Mouse (Mus musculus): ENCODE results near the gene Zfp526. TPM values are rescaled to one million over a fixed set of nuclear protein-coding genes. Genes with fewer than 3 reads are reported as not detected.

Zfp526 gene
- polyA plus RNA-seq (2015; fragmentation: Nextera tagmentation; extraction: Ambion mirVana) = 1.8 and 2.1 TPM in 2 replicates

DNA sequence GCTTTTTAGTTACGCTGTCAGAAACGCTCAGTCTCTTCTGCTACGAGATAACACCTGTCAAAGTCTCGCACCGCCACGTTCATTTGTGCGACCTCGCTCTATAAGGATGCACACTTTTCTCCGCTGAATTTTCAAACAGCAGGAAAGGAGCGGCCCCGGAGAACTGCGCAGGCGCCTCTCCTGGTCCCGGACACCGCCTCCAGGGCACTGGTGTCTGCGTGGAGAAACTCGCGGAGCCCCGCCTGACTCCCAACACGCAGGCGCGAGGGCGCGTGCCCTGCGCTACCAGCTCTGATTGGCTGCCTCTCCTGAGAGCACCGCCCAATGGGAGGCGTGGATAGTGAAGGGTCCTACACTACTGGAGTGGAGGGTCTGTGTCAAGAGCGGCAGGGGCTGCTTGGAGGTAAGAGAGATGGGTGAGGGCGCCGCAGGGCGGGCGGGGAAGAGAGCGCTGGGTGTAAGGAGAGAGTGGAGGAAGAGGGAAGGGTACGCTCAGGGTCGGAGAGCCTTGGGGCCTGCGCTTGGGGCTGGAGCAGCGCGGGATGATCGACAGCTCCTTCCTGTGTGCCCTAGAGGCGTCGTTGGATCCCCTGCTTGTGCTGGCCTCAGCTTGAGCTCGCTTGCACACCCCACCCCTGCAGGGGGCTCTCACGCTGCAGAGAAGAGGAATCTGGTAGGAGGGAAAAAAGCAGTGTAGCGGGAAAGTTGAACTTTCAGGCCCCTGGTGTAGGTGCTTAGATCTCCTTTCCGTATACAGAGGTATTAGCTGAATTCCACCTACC is at the start of gene Zfp526:
Zfp526 (plus strand) TSS at position 324 of the 782 bp plus-strand sequence.
- peak; percentile 79 for ATAC-seq (ENCODE audit: insufficient read depth)
- Histone ChIP-seq H3K27ac (replicated peaks) (peak within 1 kb of the TSS; percentile 96), H3K4me2 (peak within 1 kb of the TSS; percentile 87), H3K9ac (peak within 1 kb of the TSS; percentile 92), H3K4me3 (replicated peaks) (peak within 1 kb of the TSS; percentile 89), H3K9me3 (replicated peaks) (no peaks in the 10 kb centered on the region), H3K27me3 (no peaks in the 10 kb centered on the region), H3K4me1 (replicated peaks) (peaks cover 54% of the 10 kb centered on the region), H3K36me3 (replicated peaks) (peaks cover 56% of the 10 kb centered on the region)
- WGBS (ENCODE audit: insufficient replicate concordance) = under 1% methylated on average over 45 of the region's 45 CpGs

DNA sequence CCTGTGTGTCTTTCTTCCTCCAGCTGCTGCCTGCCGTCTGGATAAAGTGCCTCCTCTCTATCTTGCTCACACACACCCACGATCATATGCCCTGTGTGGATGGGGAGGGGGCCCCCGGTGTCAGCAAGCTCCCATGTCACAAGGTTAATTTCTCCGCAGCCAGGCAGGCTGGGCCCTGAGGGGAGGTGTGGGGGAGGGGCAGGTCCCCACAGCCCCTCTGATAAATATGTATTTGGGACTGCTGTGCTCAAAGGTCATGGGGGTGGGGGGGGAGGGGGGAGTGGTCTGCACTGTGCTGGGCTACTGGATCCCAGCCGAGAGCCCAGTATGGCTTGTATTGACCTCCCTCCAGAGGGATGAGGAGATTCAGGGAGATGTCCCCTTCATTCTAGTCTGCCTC is 48.6 kb upstream of the Zfp526 start:
- Histone ChIP-seq H3K9ac (no peak overlapping the region), H3K4me3 (replicated peaks) (no peak overlapping the region), H3K9me3 (replicated peaks) (no peaks in the 10 kb centered on the region), H3K4me2 (no peak overlapping the region), H3K27ac (replicated peaks) (no peak overlapping the region), H3K27me3 (peaks cover 86% of the 10 kb centered on the region), H3K4me1 (replicated peaks) (no peaks in the 10 kb centered on the region), H3K36me3 (replicated peaks) (no peaks in the 10 kb centered on the region)
- ATAC-seq (ENCODE audit: insufficient read depth) = no peak
- WGBS (ENCODE audit: insufficient replicate concordance) = 37% methylated on average over 5 of the region's 5 CpGs

DNA sequence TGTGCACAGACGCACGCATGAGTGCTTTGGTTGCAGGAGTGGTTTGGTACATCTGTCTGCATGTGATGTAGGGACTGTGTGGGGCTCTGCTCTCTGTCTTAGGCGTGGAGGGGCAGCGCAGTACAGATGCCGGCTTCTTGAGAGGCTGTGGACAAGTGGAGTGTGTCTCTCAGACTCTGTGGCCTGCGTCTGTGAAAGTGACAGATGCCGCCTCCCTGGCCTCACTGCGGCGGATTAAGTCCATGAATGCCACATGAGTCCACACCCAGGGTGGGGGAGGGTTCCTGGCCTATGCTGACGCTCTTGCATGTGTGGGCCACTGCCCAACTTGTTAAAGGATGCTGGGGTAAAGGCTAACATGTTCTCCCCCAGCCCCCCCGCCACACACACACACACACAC is 46.9 kb upstream of the Zfp526 start:
- Histone ChIP-seq H3K36me3 (replicated peaks) (no peaks in the 10 kb centered on the region), H3K4me3 (replicated peaks) (no peak overlapping the region), H3K27me3 (peaks cover 95% of the 10 kb centered on the region), H3K9me3 (replicated peaks) (no peaks in the 10 kb centered on the region), H3K9ac (no peak overlapping the region), H3K4me1 (replicated peaks) (peaks cover 9% of the 10 kb centered on the region; the same call in 1 of the 2 replicates), H3K4me2 (no peak overlapping the region), H3K27ac (replicated peaks) (no peak overlapping the region)
- ATAC-seq (ENCODE audit: insufficient read depth) = no peak
- 55% methylated on average over 11 of the region's 11 CpGs for WGBS (ENCODE audit: insufficient replicate concordance)

DNA sequence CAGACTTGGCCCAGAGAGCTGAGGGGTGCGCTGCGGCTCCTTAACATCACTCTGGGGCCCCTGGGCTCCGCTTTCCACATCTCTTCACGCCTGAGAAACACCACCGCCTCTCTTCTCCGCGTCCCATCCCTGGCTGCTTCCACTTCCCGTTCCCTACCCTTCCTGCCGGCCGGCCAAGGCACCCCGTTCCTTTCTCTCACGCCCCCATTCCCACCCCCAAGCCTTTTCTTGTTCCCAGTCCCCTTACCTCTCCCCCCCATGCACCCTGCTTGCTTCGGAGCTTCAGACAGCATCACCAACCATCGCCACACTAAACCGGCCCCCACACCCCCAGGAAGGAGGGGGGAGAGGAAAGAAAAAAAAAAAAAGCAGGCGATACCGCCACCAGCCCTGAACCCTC is 42.9 kb upstream of the Zfp526 start:
- H3K27me3 ChIP-seq = peaks cover 99% of the 10 kb centered on the region
- WGBS (ENCODE audit: insufficient replicate concordance) = 4% methylated on average over 17 of the region's 17 CpGs

GRCm38 (mm10) chr7:25178787-25179605 is 42.2 kb upstream of the Zfp526 start:
- no peak overlapping the region for H3K9ac ChIP-seq
- no peaks in the 10 kb centered on the region for H3K36me3 ChIP-seq (replicated peaks)
- H3K27ac ChIP-seq (replicated peaks) = no peak overlapping the region
- peak overlapping the region; percentile 56 for H3K4me2 ChIP-seq
- peaks cover 29% of the 10 kb centered on the region for H3K4me1 ChIP-seq (replicated peaks)
- H3K27me3 ChIP-seq = peaks cover 99% of the 10 kb centered on the region
- peak overlapping the region; percentile 39 for H3K4me3 ChIP-seq (replicated peaks)
- no peak for ATAC-seq (ENCODE audit: insufficient read depth)
- no peaks in the 10 kb centered on the region for H3K9me3 ChIP-seq (replicated peaks)
- 2% methylated on average over 56 of the region's 56 CpGs for WGBS (ENCODE audit: insufficient replicate concordance)

More for the DNA sequence above, 42.9 kb upstream of the Zfp526 start:
- H3K4me1 ChIP-seq (replicated peaks) = peaks cover 28% of the 10 kb centered on the region
- no peak overlapping the region for H3K27ac ChIP-seq (replicated peaks)
- no peak overlapping the region for H3K9ac ChIP-seq
- no peak for ATAC-seq (ENCODE audit: insufficient read depth)
- no peaks in the 10 kb centered on the region for H3K9me3 ChIP-seq (replicated peaks)
- H3K36me3 ChIP-seq (replicated peaks) = no peaks in the 10 kb centered on the region
- peak overlapping the region; percentile 56; the same call in 1 of the 2 replicates for H3K4me2 ChIP-seq
- no peak overlapping the region for H3K4me3 ChIP-seq (replicated peaks)

DNA sequence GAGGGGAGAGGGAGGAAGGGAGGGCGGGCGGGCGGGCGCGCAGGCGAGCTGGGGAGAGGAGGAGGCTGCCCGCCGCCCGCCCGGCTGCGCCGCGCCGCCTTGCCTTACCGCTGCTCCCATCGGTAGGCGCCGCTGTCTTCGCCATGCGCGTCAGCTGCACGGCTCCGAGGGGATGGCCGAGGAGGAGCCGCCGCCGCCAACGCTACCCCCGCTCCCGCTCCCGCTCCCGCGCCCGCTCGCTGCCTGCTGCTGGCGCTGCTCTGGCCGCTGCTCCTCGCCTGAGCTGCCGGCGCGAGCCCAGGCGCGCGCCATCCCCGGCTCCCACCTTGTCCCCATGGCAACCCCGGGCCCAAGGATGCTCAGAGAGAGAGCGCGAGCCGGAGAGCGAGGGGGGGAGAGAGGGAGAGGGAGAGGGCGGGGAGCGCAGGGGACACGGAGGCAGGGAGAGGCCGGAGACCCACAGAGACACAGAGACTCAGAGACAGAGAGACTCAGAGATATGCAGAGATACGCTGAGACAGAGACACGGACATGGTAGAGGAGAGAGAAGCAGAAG is 41.5 kb upstream of the Zfp526 start, which contains the start of gene Pou2f2:
Pou2f2 (minus strand) TSS at position 121 of the 556 bp plus-strand sequence.
- H3K4me1 ChIP-seq (replicated peaks) = peaks cover 30% of the 10 kb centered on the region
- no peak within 1 kb of the TSS for H3K9ac ChIP-seq
- H3K4me3 ChIP-seq (replicated peaks) = peak within 1 kb of the TSS; percentile 39
- peak; percentile 37; the same call in 1 of the 2 replicates for ATAC-seq (ENCODE audit: insufficient read depth)
- H3K9me3 ChIP-seq (replicated peaks) = no peaks in the 10 kb centered on the region
- peaks cover 100% of the 10 kb centered on the region for H3K27me3 ChIP-seq
- peak within 1 kb of the TSS; percentile 56 for H3K4me2 ChIP-seq
- WGBS (ENCODE audit: insufficient replicate concordance) = under 1% methylated on average over 42 of the region's 56 CpGs
- no peak within 1 kb of the TSS for H3K27ac ChIP-seq (replicated peaks)
- no peaks in the 10 kb centered on the region for H3K36me3 ChIP-seq (replicated peaks)

DNA sequence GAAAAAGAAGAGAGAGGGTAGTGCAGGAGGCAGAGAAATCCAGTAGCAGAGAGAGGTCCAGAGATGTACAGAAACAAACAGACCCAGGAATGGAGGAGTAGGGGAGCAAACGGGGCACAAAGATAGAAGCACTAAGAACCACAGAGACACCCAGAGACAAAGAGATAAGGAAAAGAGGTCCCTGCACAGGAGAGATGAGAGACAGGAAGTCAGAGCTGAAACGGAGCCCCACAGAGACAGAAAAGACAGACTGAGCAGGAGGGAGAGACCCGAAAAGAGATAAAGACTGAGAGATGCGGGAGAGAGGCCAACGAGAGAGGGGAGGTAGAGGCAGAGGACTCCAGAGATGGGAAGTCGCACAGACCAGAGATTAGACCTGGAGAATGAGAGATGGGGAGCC is 40.7 kb upstream of the Zfp526 start:
- Histone ChIP-seq H3K4me1 (replicated peaks) (peaks cover 30% of the 10 kb centered on the region), H3K36me3 (replicated peaks) (no peaks in the 10 kb centered on the region), H3K4me3 (replicated peaks) (no peak overlapping the region), H3K27me3 (peaks cover 93% of the 10 kb centered on the region), H3K27ac (replicated peaks) (no peak overlapping the region), H3K9me3 (replicated peaks) (no peaks in the 10 kb centered on the region), H3K4me2 (no peak overlapping the region), H3K9ac (no peak overlapping the region)
- ATAC-seq (ENCODE audit: insufficient read depth) = no peak
- WGBS (ENCODE audit: insufficient replicate concordance) = 2% methylated on average over 6 of the region's 6 CpGs

GRCm38 (mm10) chr7:25181331-25181790 is 39.9 kb upstream of the Zfp526 start:
- Histone ChIP-seq H3K4me1 (replicated peaks) (peaks cover 30% of the 10 kb centered on the region), H3K27me3 (peaks cover 84% of the 10 kb centered on the region), H3K9me3 (replicated peaks) (no peaks in the 10 kb centered on the region), H3K9ac (no peak overlapping the region), H3K36me3 (replicated peaks) (no peaks in the 10 kb centered on the region), H3K4me2 (peak overlapping the region; percentile 48), H3K4me3 (replicated peaks) (peak overlapping the region; percentile 30), H3K27ac (replicated peaks) (no peak overlapping the region)
- peak; percentile 54; the same call in 1 of the 2 replicates for ATAC-seq (ENCODE audit: insufficient read depth)
- WGBS (ENCODE audit: insufficient replicate concordance) = 0% methylated on average over 15 of the region's 15 CpGs

- no peaks in the 10 kb centered on the region for H3K36me3 ChIP-seq (replicated peaks)
- no peak overlapping the region for H3K27ac ChIP-seq (replicated peaks)
- peaks cover 30% of the 10 kb centered on the region for H3K4me1 ChIP-seq (replicated peaks)
- H3K9ac ChIP-seq = no peak overlapping the region
- no peak for ATAC-seq (ENCODE audit: insufficient read depth)
- H3K9me3 ChIP-seq (replicated peaks) = no peaks in the 10 kb centered on the region
- H3K4me3 ChIP-seq (replicated peaks) = peak overlapping the region; percentile 30
- peaks cover 80% of the 10 kb centered on the region for H3K27me3 ChIP-seq
- H3K4me2 ChIP-seq = peak overlapping the region; percentile 48
- 7% methylated on average over 21 of the region's 21 CpGs for WGBS (ENCODE audit: insufficient replicate concordance)
These were observed 39.4 kb upstream of the Zfp526 start for GRCm38 (mm10) chr7:25181814-25182213.

- Histone ChIP-seq H3K27ac (replicated peaks) (no peak overlapping the region), H3K27me3 (peaks cover 57% of the 10 kb centered on the region), H3K4me3 (replicated peaks) (no peak overlapping the region), H3K4me2 (no peak overlapping the region), H3K9me3 (replicated peaks) (no peaks in the 10 kb centered on the region), H3K36me3 (replicated peaks) (no peaks in the 10 kb centered on the region), H3K9ac (no peak overlapping the region), H3K4me1 (replicated peaks) (peaks cover 29% of the 10 kb centered on the region)
- no peak for ATAC-seq (ENCODE audit: insufficient read depth)
- 49% methylated on average over 6 of the region's 6 CpGs for WGBS (ENCODE audit: insufficient replicate concordance)
These were observed 37.1 kb upstream of the Zfp526 start for GRCm38 (mm10) chr7:25184091-25184490.
